Comparison of ENCODE assay signal across 27 mouse cellular contexts in the genomic region with DNA sequence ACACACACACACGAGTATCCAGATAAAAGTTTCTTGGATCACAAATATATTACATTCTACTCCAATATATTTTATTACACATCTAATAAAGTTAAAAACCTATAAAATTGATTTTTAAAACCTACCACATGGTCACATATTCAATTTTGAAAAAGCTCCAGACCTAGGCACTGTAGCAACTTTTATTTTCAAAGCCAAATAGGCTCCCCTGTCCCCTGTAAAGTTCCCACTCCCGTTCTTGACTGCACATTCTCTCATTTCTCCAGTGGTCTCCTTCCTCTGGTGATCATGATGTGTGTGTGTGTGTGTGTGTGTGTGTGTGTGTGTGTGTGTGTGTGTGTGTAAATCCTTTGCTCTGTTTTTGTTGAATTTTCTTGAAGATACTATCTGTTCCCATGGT.
"Had no signal": no experiment of that assay in that cellular context is flagged by ENCODE, and none has a peak within 500 bp of the region (broad histone marks: within the 10 kb centered on the region; RNA-seq: fewer than 3 reads in every experiment).

No protein-coding gene starts in this region.

- H3K9me3 ChIP-seq: limb, embryonic 12.5 days; limb, embryonic 15.5 days; liver, embryonic 12.5 days; liver, embryonic 13.5 days; liver, embryonic 15.5 days; lung, embryonic 15.5 days; megakaryocyte, embryonic 14.5 days; midbrain, embryonic 10.5 days; midbrain, embryonic 12.5 days; midbrain, embryonic 13.5 days; midbrain, embryonic 15.5 days; neural tube, embryonic 12.5 days had no signal

- H3K4me2 ChIP-seq: limb, embryonic 12.5 days; limb, embryonic 15.5 days; liver, embryonic 11.5 days; liver, embryonic 12.5 days; liver, embryonic 13.5 days; liver, embryonic 15.5 days; lung, embryonic 14.5 days; lung, embryonic 15.5 days; midbrain, embryonic 12.5 days; midbrain, embryonic 13.5 days; midbrain, embryonic 15.5 days; neural tube, embryonic 12.5 days had no signal

- H3K4me3 ChIP-seq: left cerebral cortex, adult 2 months; limb, embryonic 12.5 days; limb, embryonic 15.5 days; liver, embryonic 12.5 days; liver, embryonic 13.5 days; liver, embryonic 15.5 days; lung, embryonic 15.5 days; megakaryocyte, embryonic 14.5 days; midbrain, embryonic 10.5 days; midbrain, embryonic 12.5 days; midbrain, embryonic 13.5 days; midbrain, embryonic 15.5 days; myocyte; neural tube, embryonic 12.5 days had no signal

- DNase-seq: left cerebral cortex, postnatal 4 days; liver; liver, embryonic 13.5 days; liver, postnatal 0 days; lung, adult 2 months; lung, embryonic 14.5 days; lung, postnatal 10 days; lung, postnatal 14 days; lung, postnatal 4 days; midbrain, embryonic 14.5 days had no signal

- H3K27me3 ChIP-seq: limb, embryonic 15.5 days; liver, embryonic 12.5 days; liver, embryonic 13.5 days; liver, embryonic 15.5 days; lung, embryonic 15.5 days; megakaryocyte, embryonic 14.5 days; midbrain, embryonic 12.5 days; midbrain, embryonic 13.5 days; midbrain, embryonic 15.5 days; neural tube, embryonic 12.5 days had no signal

- H3K36me3 ChIP-seq: limb, embryonic 12.5 days; limb, embryonic 15.5 days; liver, embryonic 12.5 days; liver, embryonic 13.5 days; liver, embryonic 15.5 days; lung, embryonic 15.5 days; midbrain, embryonic 10.5 days; midbrain, embryonic 12.5 days; midbrain, embryonic 13.5 days; midbrain, embryonic 15.5 days; neural tube, embryonic 12.5 days had no signal

- H3K4me1 ChIP-seq: limb, embryonic 12.5 days; limb, embryonic 15.5 days; liver, embryonic 12.5 days; liver, embryonic 13.5 days; liver, embryonic 15.5 days; lung, embryonic 15.5 days; megakaryocyte, embryonic 14.5 days; midbrain, embryonic 10.5 days; midbrain, embryonic 12.5 days; midbrain, embryonic 13.5 days; midbrain, embryonic 15.5 days; neural tube, embryonic 12.5 days had no signal

- ATAC-seq: liver, embryonic 12.5 days; liver, postnatal 0 days; lung, postnatal 0 days; midbrain, embryonic 13.5 days; midbrain, embryonic 15.5 days had no signal

- H3K9ac ChIP-seq: limb, embryonic 12.5 days; limb, embryonic 15.5 days; liver, embryonic 12.5 days; liver, embryonic 13.5 days; liver, embryonic 14.5 days; liver, embryonic 15.5 days; liver, postnatal 0 days; lung, embryonic 14.5 days; lung, embryonic 15.5 days; midbrain, embryonic 12.5 days; midbrain, embryonic 13.5 days; midbrain, embryonic 15.5 days; neural tube, embryonic 12.5 days had no signal

- H3K27ac ChIP-seq: left cerebral cortex, adult 2 months; limb, embryonic 12.5 days; limb, embryonic 15.5 days; liver, embryonic 12.5 days; liver, embryonic 13.5 days; liver, embryonic 14.5 days; liver, embryonic 15.5 days; lung, embryonic 15.5 days; macrophage; midbrain, embryonic 10.5 days; midbrain, embryonic 12.5 days; midbrain, embryonic 13.5 days; midbrain, embryonic 15.5 days; neural tube, embryonic 12.5 days had no signal
